Mouse (Mus musculus) intestine, embryonic 14.5 days (tissue): ENCODE measurements around the gene Edar. TPM values are rescaled to one million over a fixed set of nuclear protein-coding genes. Genes with fewer than 3 reads are reported as not detected.
"Not testable (repeated sequence)": the region's sequence is repeated elsewhere in the genome, so short reads cannot be mapped to it uniquely, and the experiment has no call there.

Experiments used
- ATAC-seq: fragments of 200-750 bp; cut with Nextera tagmentation; replicated peaks from 2 replicates; pipeline ENCODE4 v1.8.0; 2017; ENCODE audit warnings: low read depth, moderate number of reproducible peaks, moderate TSS enrichment, moderate library complexity; ENCODE audit not compliant: low FRiP score, low TSS enrichment
- DNase-seq: peaks from one replicate; pipeline ENCODE4 v3.0.0-alpha.2; 2018; ENCODE audit warnings: low spot score
- H3K27ac ChIP-seq: fragments of 300-500 bp; sonication (generic); 2 replicates; pipeline ENCODE4 v1.5.1; 2014; ENCODE audit warnings: low read depth, mild to moderate bottlenecking, control low read depth
- H3K27me3 ChIP-seq: fragments of 300-500 bp; sonication (generic); replicated peaks from 2 replicates; pipeline ENCODE4 v1.6.1; 2014; ENCODE audit warnings: low read length, control low read depth; ENCODE audit not compliant: control insufficient read depth, insufficient read depth
- H3K36me3 ChIP-seq: fragments of 300-500 bp; sonication (generic); 2 replicates; pipeline ENCODE4 v1.6.1; 2014; ENCODE audit warnings: low read length, control low read depth; ENCODE audit not compliant: control insufficient read depth, insufficient read depth
- H3K4me1 ChIP-seq: fragments of 300-500 bp; sonication (generic); replicated peaks from 2 replicates; pipeline ENCODE4 v1.6.1; 2014; ENCODE audit warnings: low read length, control low read depth, mixed read lengths; ENCODE audit not compliant: control insufficient read depth, insufficient read depth
- H3K4me2 ChIP-seq: fragments of 300-500 bp; sonication (generic); 2 replicates; pipeline ENCODE4 v1.6.1; 2014; ENCODE audit warnings: low read length
- H3K4me3 ChIP-seq: fragments of 300-500 bp; sonication (generic); 2 replicates; pipeline ENCODE4 v1.5.1; 2014; ENCODE audit warnings: low read depth, low read length, control low read depth, mixed read lengths
- H3K9ac ChIP-seq: fragments of 300-500 bp; sonication (generic); 2 replicates; pipeline ENCODE4 v1.6.1; 2014; ENCODE audit warnings: mild to moderate bottlenecking, low read length
- H3K9me3 ChIP-seq: fragments of 300-500 bp; sonication (generic); 2 replicates; pipeline ENCODE4 v1.6.1; 2016; ENCODE audit warnings: low read length, control low read depth; ENCODE audit not compliant: control insufficient read depth
- WGBS: fragments of 180-500 bp; shearing (Covaris S2); extraction: QIAGEN DNeasy Blood & Tissue Kit; methylation state at CpG from one replicate; pipeline ENCODE4 v1.1.7; 2014; 5-methylcytosine and 5-hydroxymethylcytosine counted together
- polyA plus RNA-seq: library from polyadenylated mRNA; unstranded; fragments of >200 nt; fragmentation: Nextera tagmentation; extraction: Ambion mirVana; gene quantifications from 2 replicates; pipeline ENCODE4 v1.2.1, GENCODE M21; 2014

The Edar gene
- polyA plus RNA-seq: 0.63 and 0.72 TPM in 2 replicates

DNA sequence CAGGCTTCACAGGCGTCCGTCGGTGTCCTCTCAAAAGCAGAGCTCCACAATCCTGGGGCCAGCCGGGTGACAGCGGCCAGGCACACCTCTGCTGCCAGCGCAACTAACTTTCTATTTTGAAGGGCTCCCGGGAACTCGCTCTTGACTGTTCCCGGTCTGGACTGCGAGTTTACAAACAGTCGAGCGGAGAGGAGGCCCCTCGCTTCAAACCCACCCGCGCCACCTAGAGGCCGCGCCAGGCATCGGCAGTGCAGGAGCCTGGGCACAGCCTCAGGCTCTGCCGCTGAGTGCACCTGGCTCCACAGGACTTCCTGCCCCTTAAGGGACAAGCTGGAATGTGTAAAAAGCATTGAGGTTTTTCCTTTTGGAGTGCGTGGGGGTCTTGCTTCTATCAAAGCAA, at the start of gene Edar:
Gene Edar, minus strand, starts transcription at position 122 of the 400 bp plus-strand sequence.
- H3K4me2 ChIP-seq: peak within 1 kb of the TSS; percentile 50
- no peaks in the 10 kb centered on the region for H3K4me1 ChIP-seq
- peak within 1 kb of the TSS; percentile 26 for H3K4me3 ChIP-seq
- DNase-seq (peak; percentile 91), ATAC-seq (peak; percentile 88)
- H3K27me3 ChIP-seq: no peaks in the 10 kb centered on the region
- no peaks in the 10 kb centered on the region for H3K36me3 ChIP-seq
- WGBS: under 1% methylated on average over 20 of the region's 20 CpGs
- H3K9me3 ChIP-seq: no peaks in the 10 kb centered on the region
- no peak within 1 kb of the TSS for H3K27ac ChIP-seq
- peak within 1 kb of the TSS; percentile 17; the same call in 1 of the 2 replicates for H3K9ac ChIP-seq

DNA sequence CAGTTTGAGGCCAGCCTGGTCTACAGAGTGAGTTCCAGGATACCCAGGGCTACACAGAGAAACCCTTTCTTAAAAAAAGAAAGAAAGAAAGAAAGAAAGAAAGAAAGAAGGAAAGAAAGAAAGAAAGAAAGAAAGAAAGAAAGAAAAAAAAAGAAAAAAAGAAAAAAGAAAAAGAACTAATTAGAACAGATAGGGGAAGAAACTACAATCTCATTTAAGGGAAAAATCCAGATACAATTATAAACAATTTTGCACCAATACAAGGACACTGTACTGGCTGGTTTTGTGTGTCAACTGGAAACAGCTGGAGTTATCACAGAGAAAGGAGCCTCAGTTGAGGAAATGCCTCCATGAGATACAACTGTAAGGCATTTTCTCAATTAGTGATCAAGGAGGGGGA, 42.7 kb upstream of the Edar start, which contains the start of gene Gm17542:
Gene Gm17542, minus strand, starts transcription at position 101 of the 400 bp plus-strand sequence.
- not testable (repeated sequence) for H3K9ac ChIP-seq, H3K9me3 ChIP-seq, H3K36me3 ChIP-seq, H3K4me3 ChIP-seq, H3K4me2 ChIP-seq, H3K4me1 ChIP-seq, H3K27ac ChIP-seq, ATAC-seq, DNase-seq, H3K27me3 ChIP-seq

DNA sequence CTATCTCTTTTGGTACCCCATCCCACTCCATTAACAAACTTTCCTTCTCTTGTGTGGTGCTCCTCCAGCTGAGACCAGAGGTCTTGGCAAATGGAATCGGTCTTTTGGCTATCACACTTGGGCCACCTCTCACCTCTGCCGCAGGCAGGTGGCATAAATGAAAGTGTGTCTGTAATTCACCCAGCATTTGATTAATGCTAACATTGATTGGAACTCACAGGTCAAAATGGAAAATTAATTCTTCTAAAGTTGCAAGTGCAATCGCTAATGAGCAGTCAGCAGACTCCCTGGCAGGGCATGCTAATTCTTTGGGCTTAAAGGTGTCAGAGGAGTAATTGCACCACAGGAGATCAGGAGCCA, 39.3 kb upstream of the Edar start:
- H3K4me3 ChIP-seq: peak overlapping the region; percentile 28; the same call in 1 of the 2 replicates
- no peaks in the 10 kb centered on the region for H3K36me3 ChIP-seq
- H3K27me3 ChIP-seq: no peaks in the 10 kb centered on the region
- H3K4me1 ChIP-seq: no peaks in the 10 kb centered on the region
- 59% methylated on average over 3 of the region's 3 CpGs for WGBS
- DNase-seq (no peak), ATAC-seq (no peak)
- H3K9ac ChIP-seq: no peak overlapping the region
- H3K9me3 ChIP-seq: no peaks in the 10 kb centered on the region; the same call in 1 of the 2 replicates
- H3K27ac ChIP-seq: 0 out of 2 replicates have a peak overlapping the region, but pooled peaks have one; percentile 51
- H3K4me2 ChIP-seq: peak overlapping the region; percentile 50

DNA sequence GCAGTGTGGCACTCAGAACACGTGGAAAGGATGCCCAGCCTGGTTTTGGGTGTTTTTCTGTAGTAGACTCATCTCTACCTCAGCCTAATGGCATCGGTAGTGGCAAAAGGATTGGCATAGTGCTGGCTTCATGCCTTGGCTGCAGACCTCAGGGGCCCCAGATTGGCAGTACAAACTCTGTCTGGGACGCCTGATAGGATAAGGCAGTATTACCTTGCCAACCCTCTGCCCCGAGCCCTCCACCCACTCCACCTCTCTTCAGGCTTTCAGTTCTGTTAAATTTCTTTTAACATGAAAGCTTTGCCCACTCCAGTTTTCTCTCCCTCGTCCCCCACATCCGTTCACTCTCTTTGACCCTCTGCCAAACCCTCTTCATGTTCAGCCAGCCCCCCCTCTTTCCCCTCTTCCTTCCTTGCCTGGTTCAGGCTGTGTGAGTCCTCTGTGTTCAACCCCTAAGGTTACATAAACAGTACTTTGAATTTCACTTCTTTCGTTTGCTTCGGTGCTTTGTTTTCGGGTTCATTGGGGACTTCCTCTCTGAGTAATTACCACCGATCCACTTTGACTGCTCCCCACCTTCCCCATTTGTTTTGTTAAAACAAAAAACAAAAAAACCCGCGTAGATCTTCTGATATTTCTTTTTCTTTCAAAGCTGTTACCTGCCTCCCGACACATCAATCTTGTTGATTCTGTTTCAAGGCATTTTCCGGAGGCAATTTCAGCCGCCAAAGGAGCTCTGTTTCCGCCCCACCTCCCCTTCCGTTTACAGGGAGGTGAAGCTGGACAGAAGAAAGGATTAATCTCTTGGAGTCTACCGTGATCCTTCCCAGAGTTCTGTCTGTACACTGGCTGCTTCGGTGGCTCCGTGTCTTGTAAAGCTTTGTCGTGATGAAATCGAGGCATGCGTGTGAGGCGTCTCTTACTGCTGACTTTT, 38.7 kb upstream of the Edar start:
- H3K9me3 ChIP-seq: no peaks in the 10 kb centered on the region; the same call in 1 of the 2 replicates
- H3K9ac ChIP-seq: peak overlapping the region; percentile 34; the same call in 1 of the 2 replicates
- H3K4me1 ChIP-seq: no peaks in the 10 kb centered on the region
- DNase-seq (peak; percentile 60), ATAC-seq (peak; percentile 55)
- H3K4me3 ChIP-seq: peak overlapping the region; percentile 28
- H3K36me3 ChIP-seq: no peaks in the 10 kb centered on the region
- peak overlapping the region; percentile 50 for H3K4me2 ChIP-seq
- 19% methylated on average over 24 of the region's 24 CpGs for WGBS
- no peaks in the 10 kb centered on the region for H3K27me3 ChIP-seq
- peak overlapping the region; percentile 51; the same call in 1 of the 2 replicates for H3K27ac ChIP-seq

DNA sequence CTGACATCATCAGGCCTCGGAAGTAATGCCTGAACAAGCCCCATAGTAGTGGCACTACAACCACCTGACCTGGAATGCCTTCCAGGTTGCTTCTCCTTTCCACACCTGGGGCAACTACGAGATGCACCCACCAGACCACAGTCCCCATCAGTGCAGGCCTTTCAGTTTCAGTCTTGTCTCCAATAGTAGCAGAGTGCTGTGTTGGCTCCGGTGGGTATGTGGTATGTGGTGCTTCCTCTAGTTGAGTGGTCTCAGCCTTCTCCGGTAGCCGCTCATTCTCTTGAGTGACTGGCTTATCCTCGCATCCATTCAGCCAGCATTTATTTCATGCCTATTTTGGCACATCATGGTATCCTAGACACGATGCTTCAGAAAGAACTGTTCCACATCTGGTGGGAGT, 37.8 kb upstream of the Edar start:
- WGBS: 95% methylated on average over 7 of the region's 7 CpGs
- H3K4me1 ChIP-seq: no peaks in the 10 kb centered on the region
- no peak overlapping the region for H3K4me3 ChIP-seq
- H3K36me3 ChIP-seq: no peaks in the 10 kb centered on the region
- no peak overlapping the region for H3K4me2 ChIP-seq
- ATAC-seq (no peak), DNase-seq (no peak)
- H3K27ac ChIP-seq: no peak overlapping the region
- H3K27me3 ChIP-seq: no peaks in the 10 kb centered on the region
- H3K9me3 ChIP-seq: no peaks in the 10 kb centered on the region; the same call in 1 of the 2 replicates
- H3K9ac ChIP-seq: no peak overlapping the region

DNA sequence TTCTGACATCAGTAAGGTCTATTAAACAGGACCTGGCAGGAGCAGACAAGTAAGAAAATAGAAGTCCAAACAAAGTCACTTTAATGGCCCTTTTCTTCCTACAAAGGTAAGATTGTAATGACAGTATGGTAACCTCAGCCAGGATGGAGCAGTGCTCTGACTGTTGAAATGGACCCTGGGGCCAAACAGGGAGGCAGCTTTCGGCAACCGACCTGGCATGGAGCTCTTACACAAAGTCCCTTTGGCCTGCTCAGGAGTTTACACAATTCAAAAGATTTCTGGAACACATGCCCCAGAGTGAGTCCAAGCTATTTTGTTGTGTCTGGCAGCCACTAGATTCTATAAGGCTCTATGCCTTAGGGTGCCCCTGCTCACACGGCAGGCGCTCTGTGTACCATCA, 33.6 kb upstream of the Edar start:
- Histone ChIP-seq H3K27me3 (no peaks in the 10 kb centered on the region), H3K27ac (no peak overlapping the region), H3K4me1 (no peaks in the 10 kb centered on the region), H3K9ac (no peak overlapping the region), H3K4me2 (no peak overlapping the region), H3K9me3 (0 out of 2 replicates have a peak, but pooled peaks cover 2% of the 10 kb centered on the region), H3K4me3 (no peak overlapping the region), H3K36me3 (no peaks in the 10 kb centered on the region)
- ATAC-seq (no peak), DNase-seq (no peak)
- WGBS: 78% methylated on average over 4 of the region's 4 CpGs

DNA sequence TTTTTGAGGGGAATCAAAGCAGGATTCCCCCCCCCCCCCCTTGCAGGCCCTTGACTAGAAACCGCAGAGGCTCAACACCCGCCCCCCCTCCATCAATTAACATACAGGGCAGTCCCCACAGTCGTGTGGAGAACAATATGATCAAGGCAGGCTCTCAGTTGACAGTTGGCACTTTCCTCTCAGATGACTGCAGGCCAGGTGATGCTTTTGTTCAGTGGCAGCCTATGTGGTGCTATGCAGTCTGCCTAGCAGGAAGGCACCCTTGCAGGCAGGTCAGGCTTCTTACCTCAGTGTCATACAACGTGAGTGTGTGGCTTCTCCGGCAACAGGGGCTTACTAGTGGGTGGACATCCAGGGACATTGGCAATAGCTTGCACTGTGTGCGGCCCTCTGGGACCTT, 25.1 kb upstream of the Edar start:
- no peak for DNase-seq
- H3K4me2 ChIP-seq: no peak overlapping the region
- no peak overlapping the region for H3K27ac ChIP-seq
- no peaks in the 10 kb centered on the region for H3K4me1 ChIP-seq
- no peaks in the 10 kb centered on the region for H3K27me3 ChIP-seq
- H3K9me3 ChIP-seq: no peaks in the 10 kb centered on the region
- WGBS: 53% methylated on average over 6 of the region's 6 CpGs
- H3K9ac ChIP-seq: no peak overlapping the region
- ATAC-seq: no peak
- no peaks in the 10 kb centered on the region for H3K36me3 ChIP-seq
- no peak overlapping the region for H3K4me3 ChIP-seq

DNA sequence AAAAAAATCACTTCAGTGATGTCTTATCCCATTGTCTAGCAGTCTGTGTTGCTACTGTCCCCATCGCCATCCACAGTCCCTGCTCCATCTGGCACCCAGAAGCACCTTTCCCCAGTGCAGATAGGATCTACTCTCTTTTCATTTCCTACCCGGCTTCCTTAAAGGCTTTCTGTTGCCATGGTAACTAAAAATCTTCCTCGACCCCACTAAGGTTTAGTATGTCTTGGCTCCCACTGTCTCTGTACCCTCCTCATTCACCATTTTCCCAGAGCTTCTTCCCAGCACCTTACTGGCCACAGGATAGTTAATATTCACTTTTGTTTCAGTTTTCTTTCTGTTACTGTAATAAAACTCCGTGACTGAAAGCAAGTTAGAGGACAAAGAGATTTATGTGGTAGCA, 24.7 kb upstream of the Edar start:
- no peak for DNase-seq
- Histone ChIP-seq H3K4me3 (no peak overlapping the region), H3K36me3 (no peaks in the 10 kb centered on the region), H3K4me1 (no peaks in the 10 kb centered on the region), H3K27me3 (no peaks in the 10 kb centered on the region), H3K27ac (no peak overlapping the region), H3K9ac (no peak overlapping the region), H3K4me2 (no peak overlapping the region), H3K9me3 (no peaks in the 10 kb centered on the region)
- 36% methylated on average over 4 of the region's 4 CpGs for WGBS
- no peak for ATAC-seq
